Mouse (Mus musculus) forebrain, embryonic 14.5 days (tissue): Measurements from ENCODE around the gene Anks1. TPM values are rescaled to one million over a fixed set of nuclear protein-coding genes. Genes with fewer than 3 reads are reported as not detected.

Experiments used
- ATAC-seq: fragments of 200-750 bp; cut with Nextera tagmentation; 2 replicates; pipeline ENCODE4 v1.8.0; 2017; ENCODE audit warnings: mild to moderate bottlenecking, moderate library complexity
- DNase-seq: peaks from one replicate; pipeline ENCODE4 v3.0.0-alpha.2; 2015; ENCODE audit warnings: low spot score
- H3K27ac ChIP-seq: fragments of 300-500 bp; sonication (generic); 2 replicates; pipeline ENCODE4 v1.5.1; 2014; ENCODE audit warnings: low read depth, mild to moderate bottlenecking, control low read depth, low read length, moderate library complexity
- H3K27me3 ChIP-seq: fragments of 300-500 bp; sonication (generic); replicated peaks from 2 replicates; pipeline ENCODE4 v1.6.1; 2014; ENCODE audit warnings: low read length, control low read depth, mixed read lengths; ENCODE audit not compliant: control insufficient read depth, insufficient read depth
- H3K36me3 ChIP-seq: fragments of 300-500 bp; sonication (generic); 2 replicates; pipeline ENCODE4 v1.6.1; 2014; ENCODE audit warnings: low read length, control low read depth; ENCODE audit not compliant: control insufficient read depth, insufficient read depth
- H3K4me1 ChIP-seq: fragments of 300-500 bp; sonication (generic); 2 replicates; pipeline ENCODE4 v1.6.1; 2014; ENCODE audit warnings: antibody characterized with exemption, low read length, control low read depth; ENCODE audit not compliant: control insufficient read depth, insufficient read depth
- H3K4me2 ChIP-seq: fragments of 300-500 bp; sonication (generic); 2 replicates; pipeline ENCODE4 v1.6.1; 2014; ENCODE audit warnings: mild to moderate bottlenecking, control low read depth, low read length
- H3K4me3 ChIP-seq: fragments of 300-500 bp; sonication (generic); 2 replicates; pipeline ENCODE4 v1.5.1; 2014; ENCODE audit warnings: low read depth, low read length, control low read depth
- H3K9ac ChIP-seq: fragments of 300-500 bp; sonication (generic); 2 replicates; pipeline ENCODE4 v1.6.1; 2014; ENCODE audit warnings: mild to moderate bottlenecking, low read length, control low read depth, moderate library complexity
- H3K9me3 ChIP-seq: fragments of 300-500 bp; sonication (generic); replicated peaks from 2 replicates; pipeline ENCODE4 v1.6.1; 2016; ENCODE audit warnings: low read length, control low read depth, mixed read lengths; ENCODE audit not compliant: control insufficient read depth
- WGBS: fragments of 180-500 bp; shearing (Covaris S2); extraction: QIAGEN DNeasy Blood & Tissue Kit; methylation state at CpG from one replicate; pipeline ENCODE4 v1.1.7; 2014; 5-methylcytosine and 5-hydroxymethylcytosine counted together
- polyA plus RNA-seq: library from polyadenylated mRNA; unstranded; fragments of >200 nt; fragmentation: Nextera tagmentation; extraction: Ambion mirVana; gene quantifications from 2 replicates; pipeline ENCODE4 v1.2.1, GENCODE M21; 2014

Gene Anks1
- polyA plus RNA-seq, 1 experiment from 2014 or later = 39.4 TPM

- ATAC-seq = no peak
- 0 out of 2 replicates have a peak overlapping the region, but pooled peaks have one; percentile 2 for H3K9ac ChIP-seq
- WGBS = 72% methylated on average over 6 of the region's 6 CpGs
- no peak for DNase-seq
- H3K4me2 ChIP-seq = peak overlapping the region; percentile 27
- H3K27me3 ChIP-seq = no peaks in the 10 kb centered on the region
- H3K27ac ChIP-seq = peak overlapping the region; percentile 29; the same call in 1 of the 2 replicates
- H3K36me3 ChIP-seq = peaks cover 19% of the 10 kb centered on the region
- H3K4me1 ChIP-seq = peaks cover 16% of the 10 kb centered on the region
- H3K9me3 ChIP-seq = no peaks in the 10 kb centered on the region
- no peak overlapping the region; the same call in 1 of the 2 replicates for H3K4me3 ChIP-seq
Measured at GRCm38 (mm10) chr17:28012851-28013250, 103.7 kb downstream of the Anks1 start.

DNA sequence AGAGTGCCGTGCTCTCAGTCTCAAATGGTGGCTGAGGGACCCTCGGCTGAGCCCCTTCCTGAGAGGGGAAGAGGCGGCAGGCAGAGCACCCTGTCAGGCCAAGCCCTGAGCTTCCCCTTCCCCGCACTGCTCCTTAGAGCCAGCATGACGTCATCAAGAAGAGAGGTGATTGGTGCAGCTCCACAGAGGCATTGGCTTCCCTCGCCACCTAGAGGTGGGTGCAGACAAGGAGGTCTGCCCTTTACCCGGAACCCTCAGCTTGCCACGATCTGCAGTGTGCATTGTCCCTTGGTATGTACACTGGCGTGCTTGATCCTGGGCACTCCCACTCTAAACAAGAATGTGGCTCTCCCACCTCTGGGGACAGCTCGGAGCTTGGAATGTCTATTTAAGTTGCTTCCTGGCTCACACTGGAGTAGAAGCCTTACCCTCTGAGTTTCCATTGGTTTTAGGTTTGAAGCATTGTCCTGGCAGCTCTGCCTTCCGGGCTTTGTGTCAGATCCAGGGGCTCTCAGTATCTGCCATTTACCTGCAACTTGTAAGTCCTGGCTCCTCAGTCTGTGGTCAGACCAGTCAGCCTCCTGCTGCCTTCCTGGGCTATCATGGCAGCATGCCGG is 104.3 kb downstream of the Anks1 start:
- H3K4me1 ChIP-seq = peaks cover 19% of the 10 kb centered on the region

GRCm38 (mm10) chr17:28014449-28014848 is 105.3 kb downstream of the Anks1 start:
- DNase-seq = no peak
- 71% methylated on average over 4 of the region's 4 CpGs for WGBS
- Histone ChIP-seq H3K9me3 (no peaks in the 10 kb centered on the region), H3K4me2 (no peak overlapping the region), H3K27me3 (no peaks in the 10 kb centered on the region), H3K9ac (no peak overlapping the region), H3K27ac (no peak overlapping the region), H3K36me3 (peaks cover 12% of the 10 kb centered on the region; the same call in 1 of the 2 replicates), H3K4me3 (no peak overlapping the region), H3K4me1 (peaks cover 22% of the 10 kb centered on the region)
- no peak for ATAC-seq

More for the DNA sequence above, 104.3 kb downstream of the Anks1 start:
- H3K36me3 ChIP-seq = peaks cover 14% of the 10 kb centered on the region
- peak overlapping the region; percentile 27 for H3K4me2 ChIP-seq
- peak overlapping the region; percentile 29 for H3K27ac ChIP-seq
- 0 out of 2 replicates have a peak overlapping the region, but pooled peaks have one; percentile 2 for H3K9ac ChIP-seq
- no peaks in the 10 kb centered on the region for H3K27me3 ChIP-seq
- 13% methylated on average over 12 of the region's 12 CpGs for WGBS
- ATAC-seq (peak; percentile 93), DNase-seq (peak; percentile 94)
- H3K4me3 ChIP-seq = no peak overlapping the region; the same call in 1 of the 2 replicates
- H3K9me3 ChIP-seq = no peaks in the 10 kb centered on the region

GRCm38 (mm10) chr17:28015068-28015730 is 106.1 kb downstream of the Anks1 start:
- 81% methylated on average over 17 of the region's 17 CpGs for WGBS
- Histone ChIP-seq H3K9ac (no peak overlapping the region), H3K9me3 (no peaks in the 10 kb centered on the region), H3K27me3 (no peaks in the 10 kb centered on the region), H3K36me3 (peaks cover 12% of the 10 kb centered on the region; the same call in 1 of the 2 replicates), H3K27ac (no peak overlapping the region), H3K4me1 (peaks cover 22% of the 10 kb centered on the region), H3K4me2 (no peak overlapping the region), H3K4me3 (no peak overlapping the region)
- DNase-seq (no peak), ATAC-seq (no peak)

- no peak overlapping the region for H3K27ac ChIP-seq
- H3K9ac ChIP-seq = no peak overlapping the region
- no peak overlapping the region for H3K4me2 ChIP-seq
- no peaks in the 10 kb centered on the region for H3K27me3 ChIP-seq
- no peaks in the 10 kb centered on the region for H3K9me3 ChIP-seq
- peaks cover 7% of the 10 kb centered on the region; the same call in 1 of the 2 replicates for H3K36me3 ChIP-seq
- WGBS = 75% methylated on average over 8 of the region's 8 CpGs
- H3K4me3 ChIP-seq = no peak overlapping the region
- ATAC-seq (no peak), DNase-seq (no peak)
- H3K4me1 ChIP-seq = peaks cover 22% of the 10 kb centered on the region
Measured at GRCm38 (mm10) chr17:28016056-28016797, 107.1 kb downstream of the Anks1 start.

DNA sequence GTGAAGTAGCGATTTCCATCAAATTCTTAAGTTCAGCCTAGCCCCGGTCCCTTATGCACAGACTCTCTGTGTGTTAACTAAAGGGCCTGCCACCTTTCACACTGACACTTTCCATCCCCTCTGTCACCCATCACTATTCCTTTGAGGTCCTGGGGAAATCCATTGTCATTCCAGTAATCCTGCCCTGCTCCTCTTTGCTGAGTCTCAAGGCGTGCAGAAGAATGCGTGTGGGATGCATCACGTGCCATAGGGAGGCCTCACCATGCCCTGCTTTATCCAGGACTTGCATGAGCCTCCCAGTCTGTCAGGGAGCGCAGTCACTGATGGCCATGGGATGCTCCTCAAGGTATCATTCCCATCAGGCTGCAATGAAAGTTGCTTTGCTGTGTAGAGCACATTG is 109.2 kb downstream of the Anks1 start:
- H3K36me3 ChIP-seq = 0 out of 2 replicates have a peak, but pooled peaks cover 2% of the 10 kb centered on the region
- H3K27ac ChIP-seq = no peak overlapping the region
- H3K27me3 ChIP-seq = no peaks in the 10 kb centered on the region
- no peak overlapping the region for H3K4me2 ChIP-seq
- H3K9ac ChIP-seq = no peak overlapping the region; the same call in 1 of the 2 replicates
- no peak overlapping the region for H3K4me3 ChIP-seq
- H3K9me3 ChIP-seq = no peaks in the 10 kb centered on the region
- no peak for ATAC-seq
- DNase-seq = no peak
- peaks cover 26% of the 10 kb centered on the region for H3K4me1 ChIP-seq
- 44% methylated on average over 6 of the region's 6 CpGs for WGBS

DNA sequence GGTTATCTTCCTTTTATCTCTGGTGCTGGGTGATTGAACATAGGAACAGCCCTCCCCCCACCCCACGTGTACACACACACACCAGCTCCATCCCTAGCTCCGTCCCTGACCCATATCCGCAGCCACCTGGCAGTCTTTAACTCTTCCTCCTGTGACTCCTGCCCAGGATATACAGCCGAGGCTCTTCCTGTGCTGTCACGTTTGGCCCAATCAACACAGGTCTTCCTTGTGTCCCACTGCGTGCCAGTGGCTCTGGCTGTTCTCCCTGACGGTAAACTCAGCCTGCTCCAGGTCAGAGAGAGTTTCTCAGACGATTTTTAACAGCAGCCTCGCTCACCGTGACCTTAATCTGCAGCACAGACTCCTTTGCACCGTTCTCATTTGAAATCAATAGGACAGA is 109.7 kb downstream of the Anks1 start:
- no peak overlapping the region for H3K4me2 ChIP-seq
- WGBS = 46% methylated on average over 11 of the region's 11 CpGs
- ATAC-seq = no peak
- H3K27me3 ChIP-seq = no peaks in the 10 kb centered on the region
- 0 out of 2 replicates have a peak, but pooled peaks cover 2% of the 10 kb centered on the region for H3K36me3 ChIP-seq
- H3K4me3 ChIP-seq = no peak overlapping the region
- H3K27ac ChIP-seq = no peak overlapping the region
- no peaks in the 10 kb centered on the region for H3K9me3 ChIP-seq
- 0 out of 2 replicates have a peak overlapping the region, but pooled peaks have one; percentile 13 for H3K9ac ChIP-seq
- H3K4me1 ChIP-seq = peaks cover 21% of the 10 kb centered on the region
- no peak for DNase-seq

- no peak overlapping the region for H3K4me3 ChIP-seq
- no peaks in the 10 kb centered on the region for H3K9me3 ChIP-seq
- ATAC-seq (no peak), DNase-seq (no peak)
- peak overlapping the region; percentile 5; the same call in 1 of the 2 replicates for H3K9ac ChIP-seq
- H3K4me1 ChIP-seq = peaks cover 23% of the 10 kb centered on the region
- 0 out of 2 replicates have a peak, but pooled peaks cover 2% of the 10 kb centered on the region for H3K36me3 ChIP-seq
- H3K27me3 ChIP-seq = no peaks in the 10 kb centered on the region
- no peak overlapping the region for H3K4me2 ChIP-seq
- no peak overlapping the region for H3K27ac ChIP-seq
- WGBS = 77% methylated on average over 21 of the region's 21 CpGs
Measured at GRCm38 (mm10) chr17:28019785-28020696, 110.9 kb downstream of the Anks1 start.
